Mouse (Mus musculus) testis, adult 2 months (tissue): ENCODE measurements around the gene Fsd1l.

Source experiments
- CTCF ChIP-seq: fragments of 200-500 bp; IDR thresholded peaks from 2 replicates; pipeline ENCODE4 v1.5.1; 2012; ENCODE audit warnings: low read depth, mild to moderate bottlenecking, inconsistent platforms, low read length, moderate library complexity; ENCODE audit not compliant: control insufficient read depth, insufficient read depth, insufficient replicate concordance
- POLR2A ChIP-seq: fragments of 200-500 bp; IDR thresholded peaks from 2 replicates; pipeline ENCODE4 v1.6.1; 2012; ENCODE audit warnings: low read depth, mild to moderate bottlenecking, inconsistent platforms, low read length, moderate library complexity; ENCODE audit not compliant: control insufficient read depth

GRCm38 (mm10) chr4:53738956-53739616, 107.8 kb downstream of the Fsd1l start:
- TF ChIP-seq CTCF (no peak), POLR2A (no peak)
